Mouse (Mus musculus) lung, postnatal 36 days (tissue): Measurements from ENCODE around the gene Insig2.

Experiments
- DNase-seq: peaks from one replicate; pipeline ENCODE4 v3.0.0; 2022; ENCODE audit warnings: mixed read lengths

Gene Insig2

GRCm38 (mm10) chr1:121323501-121323900 lies 8.9 kb downstream of the Insig2 start:
- no peak for DNase-seq

- no peak for DNase-seq
These were observed 17.5 kb downstream of the Insig2 start for GRCm38 (mm10) chr1:121314766-121315428.

DNA sequence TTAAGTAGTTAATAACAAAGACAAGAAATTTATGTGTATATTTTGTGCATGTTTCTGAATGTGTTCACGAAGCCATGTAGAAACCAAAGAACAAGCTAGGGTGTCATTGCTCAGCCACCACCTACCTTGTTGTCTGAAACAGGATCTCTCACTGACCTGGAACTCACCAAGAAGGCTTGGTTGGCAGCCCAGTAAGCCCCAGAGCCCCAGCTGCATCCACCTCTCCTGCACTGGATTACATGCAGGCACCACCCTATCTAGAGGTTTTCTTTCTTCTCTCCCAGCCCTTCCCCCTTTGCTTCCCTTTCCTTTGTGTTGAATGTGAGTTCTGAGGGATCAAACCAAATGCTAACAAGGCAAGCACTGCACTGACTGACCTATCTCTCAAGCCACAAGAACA lies 19.2 kb downstream of the Insig2 start:
- DNase-seq, result no peak

GRCm38 (mm10) chr1:121312326-121312725 lies 20.1 kb downstream of the Insig2 start:
- no peak for DNase-seq

GRCm38 (mm10) chr1:121296717-121297255 lies 35.6 kb downstream of the Insig2 start:
- no peak for DNase-seq

- DNase-seq, result no peak
These were observed 38.8 kb downstream of the Insig2 start for GRCm38 (mm10) chr1:121293571-121293970.

DNA sequence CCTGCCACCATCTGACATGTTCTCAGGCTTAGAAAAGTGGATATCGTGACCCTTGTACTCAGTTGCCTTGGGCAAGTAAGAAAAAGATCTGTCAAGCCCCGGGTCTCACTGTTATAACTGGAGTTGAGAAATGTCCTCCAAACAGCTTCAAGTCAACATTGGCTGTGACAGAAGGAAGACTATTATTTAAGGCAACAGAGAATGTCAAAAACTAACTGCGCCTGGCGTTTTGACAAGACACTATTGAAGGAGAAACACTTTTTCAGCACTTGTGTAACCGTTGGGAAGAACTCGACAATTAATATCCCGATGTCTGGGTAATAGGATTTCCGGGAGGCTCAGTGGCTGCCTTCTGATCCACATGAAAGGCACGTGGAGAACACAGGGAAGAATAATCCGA lies 41.5 kb downstream of the Insig2 start:
- no peak for DNase-seq

DNA sequence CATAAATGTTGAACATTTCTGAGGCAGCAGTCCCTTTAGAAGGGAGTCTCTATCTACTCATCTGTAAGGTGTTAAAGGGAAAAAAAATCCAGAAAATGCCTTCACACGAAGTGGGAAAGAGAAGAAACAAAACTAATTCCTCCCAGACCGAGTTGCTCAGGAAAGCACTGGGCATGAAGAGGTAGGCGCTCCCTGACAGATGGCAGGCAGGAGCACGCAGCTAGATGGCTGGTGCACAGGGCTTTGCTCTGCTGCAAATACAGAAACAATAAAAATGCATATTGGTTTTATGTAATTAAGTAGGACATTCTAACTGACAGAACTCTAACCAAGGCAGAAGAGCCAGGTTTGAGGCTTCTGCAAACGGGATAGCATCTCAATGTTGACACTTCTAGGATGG lies 42.0 kb downstream of the Insig2 start:
- no peak for DNase-seq

GRCm38 (mm10) chr1:121284197-121284596 lies 48.2 kb downstream of the Insig2 start:
- DNase-seq, result peak; percentile 5

- no peak for DNase-seq
These were observed 51.9 kb downstream of the Insig2 start for GRCm38 (mm10) chr1:121280501-121280900.

DNA sequence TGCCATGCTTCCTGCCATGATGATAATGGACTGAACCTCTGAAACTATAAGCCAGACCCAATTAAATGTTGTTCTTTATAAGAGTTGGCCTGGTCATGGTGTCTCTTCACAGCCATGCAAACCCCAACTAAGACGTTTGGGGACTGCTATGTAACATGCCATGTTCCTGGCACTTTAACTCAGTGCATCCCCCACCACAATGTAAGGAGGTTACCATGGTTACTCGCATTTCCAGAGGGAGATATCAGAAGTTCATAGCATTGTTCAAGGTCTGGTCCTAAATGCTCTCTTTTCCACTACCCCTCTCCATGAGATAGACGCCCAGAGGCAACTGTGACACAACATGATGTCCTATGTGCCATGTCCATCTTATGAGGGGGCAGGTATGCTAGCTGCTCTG lies 54.0 kb downstream of the Insig2 start:
- no peak for DNase-seq

DNA sequence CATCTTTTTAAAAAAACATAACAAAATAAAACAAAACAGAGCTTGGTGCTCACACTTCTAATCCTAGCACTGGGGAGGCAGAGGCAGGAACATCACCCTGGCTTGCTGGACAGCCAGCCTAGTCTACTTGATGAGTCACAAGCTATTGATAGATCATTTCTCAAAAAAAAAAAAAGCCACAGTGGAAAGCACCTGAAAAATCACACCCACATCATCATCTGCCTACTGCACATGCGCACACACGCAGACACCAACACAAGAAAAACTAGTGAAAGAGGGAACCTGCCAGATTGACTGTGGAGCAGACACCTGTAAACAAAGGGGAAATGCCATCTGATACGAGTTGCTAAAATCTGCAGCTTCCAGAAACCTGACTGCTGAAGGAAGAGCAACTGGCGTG lies 54.9 kb downstream of the Insig2 start:
- no peak for DNase-seq

GRCm38 (mm10) chr1:121275961-121276506 lies 56.4 kb downstream of the Insig2 start:
- no peak for DNase-seq

DNA sequence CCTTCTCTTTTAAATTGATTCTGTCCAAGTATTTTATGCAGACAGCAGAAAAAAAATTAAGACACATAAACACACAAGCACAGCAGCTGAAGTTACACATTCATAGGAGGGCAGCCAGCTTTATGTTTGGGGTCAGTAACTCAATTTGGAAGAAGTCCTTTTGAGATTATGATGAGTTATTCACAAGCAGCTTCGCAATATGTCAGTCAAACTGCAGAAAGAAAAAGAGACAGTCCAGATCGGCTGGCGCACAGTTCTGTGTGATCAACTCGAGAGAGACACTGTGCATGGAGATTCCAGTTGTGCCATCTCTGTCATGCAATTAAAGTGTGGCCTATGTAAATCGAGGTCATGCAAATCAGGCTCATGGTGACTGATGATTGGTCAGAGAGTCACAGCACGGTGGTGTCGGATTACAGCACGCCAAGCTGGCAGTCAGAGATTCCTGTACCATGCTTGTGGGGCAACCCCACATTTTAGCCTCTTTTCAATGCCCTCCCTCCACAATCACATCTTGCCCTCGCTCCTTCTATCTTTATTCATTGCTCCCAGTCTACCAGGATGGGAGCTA lies 72.1 kb downstream of the Insig2 start:
- DNase-seq, result no peak
